Mouse (Mus musculus): ENCODE measurements around the gene Snx1. TPM values are rescaled to one million over a fixed set of nuclear protein-coding genes. Genes with fewer than 3 reads are reported as not detected.

Snx1 gene
- 163 TPM for polyA plus RNA-seq (2014; fragmentation: Illumina TruSeq; extraction: RNeasy Lipid Tissue Mini Kit (QIAGEN cat#74804); ENCODE audit: low read depth, low replicate concordance)

GRCm38 (mm10) chr9:66126456-66127192 lies at the start of gene Snx1, which contains the start of gene Ciao2a:
TSS of gene Snx1 (minus strand) at chr9:66126587.
TSS of gene Ciao2a (plus strand) at chr9:66126611.

GRCm38 (mm10) chr9:66157958-66158830 lies 31.8 kb upstream of the Snx1 start, which contains the start of gene Dapk2:
TSS of gene Dapk2 (plus strand) at chr9:66158223.

GRCm38 (mm10) chr9:66069583-66069982 lies 56.8 kb downstream of the Snx1 start, which contains the start of gene Snx22:
TSS of gene Snx22 (minus strand) at chr9:66069719.

DNA sequence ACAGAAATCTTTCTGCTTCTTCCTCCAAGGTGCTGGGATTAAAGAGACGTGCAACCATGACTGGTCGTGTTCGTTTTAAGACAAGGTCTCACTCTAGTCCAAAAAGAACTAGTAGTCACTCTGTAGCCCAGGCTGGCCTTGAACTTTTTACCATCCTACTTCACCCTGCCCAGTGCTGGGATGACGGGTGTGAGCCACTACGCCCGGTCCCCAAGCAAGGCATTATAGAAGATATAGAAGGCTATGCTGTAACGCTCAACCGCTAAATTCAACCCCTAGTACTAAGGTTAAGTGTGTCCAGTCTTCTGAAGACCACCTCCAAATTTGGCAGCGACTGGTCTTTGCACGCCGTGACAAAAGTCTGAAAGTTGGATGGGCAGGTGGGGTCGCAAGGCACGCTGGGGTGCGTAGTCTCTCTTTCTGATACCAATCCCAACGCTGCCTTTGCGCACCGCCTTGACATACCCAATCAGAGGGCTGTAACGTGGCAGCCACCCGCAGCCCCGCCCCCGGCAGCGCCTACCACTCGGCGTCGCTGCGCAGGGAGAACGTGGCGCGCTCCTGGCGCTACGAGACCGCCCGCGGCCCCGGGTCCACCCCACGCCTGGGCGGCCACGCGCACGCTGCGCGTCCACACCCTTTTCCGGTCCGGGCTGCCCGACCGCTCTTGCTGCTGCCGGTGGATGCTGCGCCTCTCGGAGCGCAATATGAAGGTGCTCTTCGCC lies 66.6 kb downstream of the Snx1 start, which contains the start of gene Ppib:
Ppib (plus strand) TSS at position 640 of the 725 bp plus-strand sequence.

Other genes with a start within 250 kb of the Snx1 start
- gene Pclaf, start 236.3 kb downstream of the Snx1 start, polyA plus RNA-seq (2014; fragmentation: Illumina TruSeq; extraction: RNeasy Lipid Tissue Mini Kit (QIAGEN cat#74804); ENCODE audit: low read depth, low replicate concordance): 7.6 TPM
- 78.8 TPM for gene Trip4, start 217.8 kb downstream of the Snx1 start, polyA plus RNA-seq (2014; fragmentation: Illumina TruSeq; extraction: RNeasy Lipid Tissue Mini Kit (QIAGEN cat#74804); ENCODE audit: low read depth, low replicate concordance)
- 25.6 TPM for gene Csnk1g1, start 217.7 kb downstream of the Snx1 start, polyA plus RNA-seq (2014; fragmentation: Illumina TruSeq; extraction: RNeasy Lipid Tissue Mini Kit (QIAGEN cat#74804); ENCODE audit: low read depth, low replicate concordance)
- gene Ppib, start 66.4 kb downstream of the Snx1 start, polyA plus RNA-seq (2014; fragmentation: Illumina TruSeq; extraction: RNeasy Lipid Tissue Mini Kit (QIAGEN cat#74804); ENCODE audit: low read depth, low replicate concordance): 144 TPM
- gene Snx22, start 56.9 kb downstream of the Snx1 start, polyA plus RNA-seq (2014; fragmentation: Illumina TruSeq; extraction: RNeasy Lipid Tissue Mini Kit (QIAGEN cat#74804); ENCODE audit: low read depth, low replicate concordance): not detected
- 145 TPM for gene Ciao2a, start within 50 bp of the Snx1 start, polyA plus RNA-seq (2014; fragmentation: Illumina TruSeq; extraction: RNeasy Lipid Tissue Mini Kit (QIAGEN cat#74804); ENCODE audit: low read depth, low replicate concordance)
- 6.8 TPM for gene Dapk2, start 31.6 kb upstream of the Snx1 start, polyA plus RNA-seq (2014; fragmentation: Illumina TruSeq; extraction: RNeasy Lipid Tissue Mini Kit (QIAGEN cat#74804); ENCODE audit: low read depth, low replicate concordance)
- gene Herc1, start 223.9 kb upstream of the Snx1 start, polyA plus RNA-seq (2014; fragmentation: Illumina TruSeq; extraction: RNeasy Lipid Tissue Mini Kit (QIAGEN cat#74804); ENCODE audit: low read depth, low replicate concordance): 33.8 TPM